Mouse (Mus musculus) embryonic facial prominence, embryonic 11.5 days (tissue): ENCODE measurements at regions not wholly inside any gene's neighbourhood (a gene's known extent, or its start where the extent isn't known, plus 50 kb on each side); places are given as distances from the start of the nearest gene placed in this dataset.

Source experiments
- ATAC-seq: fragments of 200-750 bp; cut with Nextera tagmentation; replicated peaks from 2 replicates; pipeline ENCODE4 v1.8.0; 2017; ENCODE audit warnings: low read depth; ENCODE audit not compliant: insufficient number of reproducible peaks, low FRiP score, low TSS enrichment
- DNase-seq: peaks from one replicate; pipeline ENCODE4 v3.0.0-alpha.2; 2015; ENCODE audit warnings: low spot score
- H3K27ac ChIP-seq: fragments of 300-500 bp; sonication (generic); replicated peaks from 2 replicates; pipeline ENCODE4 v1.5.1; 2014; ENCODE audit warnings: mild to moderate bottlenecking, low read depth, low read length, control low read depth
- H3K27me3 ChIP-seq: fragments of 300-500 bp; sonication (generic); 2 replicates; pipeline ENCODE4 v1.6.1; 2014; ENCODE audit warnings: mild to moderate bottlenecking, low read length, moderate library complexity, mixed read lengths; ENCODE audit not compliant: control insufficient read depth, insufficient read depth
- H3K36me3 ChIP-seq: fragments of 300-500 bp; sonication (generic); replicated peaks from 2 replicates; pipeline ENCODE4 v1.6.1; 2014; ENCODE audit warnings: low read depth, mild to moderate bottlenecking, low read length, moderate library complexity, mixed read lengths; ENCODE audit not compliant: control insufficient read depth, insufficient read depth
- H3K4me1 ChIP-seq: fragments of 300-500 bp; sonication (generic); 2 replicates; pipeline ENCODE4 v1.6.1; 2014; ENCODE audit warnings: low read length, mixed read lengths; ENCODE audit not compliant: control insufficient read depth, insufficient read depth
- H3K4me2 ChIP-seq: fragments of 300-500 bp; sonication (generic); 2 replicates; pipeline ENCODE4 v1.6.1; 2014; ENCODE audit warnings: low read depth, mild to moderate bottlenecking, control low read depth, low read length, moderate library complexity
- H3K4me3 ChIP-seq: fragments of 300-500 bp; sonication (generic); 2 replicates; pipeline ENCODE4 v1.5.1; 2014; ENCODE audit warnings: low read depth, low read length, control low read depth
- H3K9ac ChIP-seq: fragments of 300-500 bp; sonication (generic); replicated peaks from 2 replicates; pipeline ENCODE4 v1.6.1; 2014; ENCODE audit warnings: mild to moderate bottlenecking, control low read depth, low read length
- H3K9me3 ChIP-seq: fragments of 300-500 bp; sonication (generic); replicated peaks from 2 replicates; pipeline ENCODE4 v1.6.1; 2016; ENCODE audit warnings: mild to moderate bottlenecking, low read length, inconsistent platforms, mixed read lengths; ENCODE audit not compliant: control insufficient read depth
- WGBS: fragments of 180-500 bp; shearing (Covaris S2); extraction: QIAGEN DNeasy Blood & Tissue Kit; methylation state at CpG from one replicate; pipeline ENCODE4 v1.1.7; 2014; 5-methylcytosine and 5-hydroxymethylcytosine counted together

DNA sequence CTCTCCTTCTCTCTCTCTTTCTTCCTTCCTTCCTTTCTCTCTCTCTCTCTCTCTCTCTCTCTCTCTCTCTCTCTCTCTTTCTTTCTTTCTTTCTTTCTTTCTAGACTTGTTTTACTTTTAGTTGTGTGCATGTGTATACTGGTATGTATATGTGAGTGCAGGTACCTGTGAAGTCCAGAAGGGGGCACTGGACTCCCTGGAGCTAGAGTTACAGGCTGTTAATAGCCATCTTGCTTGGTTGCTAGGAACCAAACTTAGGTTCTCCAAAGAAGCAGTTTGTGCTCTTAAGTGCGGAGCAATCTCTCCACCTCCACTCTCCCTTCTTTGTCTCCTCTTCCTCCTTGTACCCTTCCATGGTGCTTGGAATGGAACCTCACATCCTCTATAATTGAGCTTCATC is 77.2 kb downstream of the Gm10604 start:
- H3K27ac ChIP-seq, result no peak overlapping the region
- H3K4me3 ChIP-seq, result no peak overlapping the region
- 93% methylated on average over 1 of the region's 1 CpGs for WGBS
- H3K27me3 ChIP-seq, result no peaks in the 10 kb centered on the region
- DNase-seq (no peak), ATAC-seq (no peak)
- H3K9ac ChIP-seq, result no peak overlapping the region
- no peaks in the 10 kb centered on the region for H3K36me3 ChIP-seq
- H3K4me2 ChIP-seq, result no peak overlapping the region
- no peaks in the 10 kb centered on the region for H3K9me3 ChIP-seq
- no peaks in the 10 kb centered on the region for H3K4me1 ChIP-seq

DNA sequence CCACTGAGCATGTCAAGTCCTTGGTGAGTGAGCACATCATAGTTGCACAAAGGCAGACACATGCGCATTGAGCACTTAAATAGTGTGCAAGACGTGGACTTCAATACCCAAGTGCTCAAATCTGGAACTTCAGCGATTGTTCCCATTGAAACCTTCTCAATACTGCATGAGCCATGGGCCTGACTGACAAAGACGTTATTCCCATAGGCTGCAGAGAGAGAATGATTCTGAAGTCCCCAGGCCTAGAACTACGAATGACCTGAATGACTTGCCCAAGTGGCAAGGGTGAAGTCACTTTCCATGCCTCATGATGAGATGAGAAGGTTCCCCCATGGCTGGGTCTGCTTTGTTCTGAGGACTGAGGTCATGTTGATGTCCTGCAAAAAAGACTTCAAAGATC is 77.7 kb downstream of the Gm10604 start:
- no peak for DNase-seq
- Histone ChIP-seq H3K27ac (no peak overlapping the region), H3K4me3 (no peak overlapping the region), H3K4me1 (no peaks in the 10 kb centered on the region), H3K36me3 (no peaks in the 10 kb centered on the region), H3K4me2 (no peak overlapping the region), H3K9me3 (no peaks in the 10 kb centered on the region), H3K27me3 (no peaks in the 10 kb centered on the region), H3K9ac (no peak overlapping the region)
- WGBS, result 94% methylated on average over 5 of the region's 5 CpGs
- ATAC-seq, result no peak

DNA sequence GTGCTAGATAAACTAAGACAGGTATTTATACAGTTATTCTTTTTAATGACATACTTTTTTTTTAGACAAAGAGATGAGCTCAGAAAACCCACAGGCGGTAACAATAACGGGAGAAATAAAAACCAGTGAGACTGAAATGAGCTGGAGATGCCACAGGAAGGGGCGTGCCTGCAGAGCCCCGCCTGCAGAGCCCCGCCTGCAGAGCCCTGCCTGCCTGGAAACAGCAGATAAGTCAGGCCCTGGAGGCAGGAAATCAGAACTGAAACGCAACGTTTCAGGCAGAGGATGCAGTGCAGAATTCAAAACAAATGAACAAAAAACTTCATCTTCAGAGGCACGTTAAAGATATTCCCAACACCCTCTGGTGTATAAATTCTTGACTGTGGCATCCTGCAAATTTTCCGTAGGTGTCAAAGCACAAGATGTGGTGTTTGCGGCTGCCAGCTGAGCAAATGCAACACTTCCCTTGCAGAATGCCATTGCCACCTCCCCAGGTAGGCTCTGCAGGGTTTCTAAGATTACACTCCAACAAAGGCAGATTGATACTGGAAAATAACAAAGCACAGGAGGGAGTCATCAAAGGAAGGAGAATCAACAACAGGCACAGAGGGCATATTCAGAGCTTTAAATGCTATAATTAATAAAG is 81.0 kb downstream of the Gm10604 start:
- WGBS, result 6% methylated on average over 10 of the region's 10 CpGs
- no peak; the same call in 1 of the 2 replicates for ATAC-seq
- H3K27me3 ChIP-seq, result no peaks in the 10 kb centered on the region
- H3K4me1 ChIP-seq, result no peaks in the 10 kb centered on the region
- H3K9me3 ChIP-seq, result no peaks in the 10 kb centered on the region
- no peak overlapping the region for H3K27ac ChIP-seq
- H3K9ac ChIP-seq, result no peak overlapping the region
- no peak overlapping the region for H3K4me2 ChIP-seq
- H3K36me3 ChIP-seq, result no peaks in the 10 kb centered on the region
- DNase-seq, result peak; percentile 60
- H3K4me3 ChIP-seq, result no peak overlapping the region

DNA sequence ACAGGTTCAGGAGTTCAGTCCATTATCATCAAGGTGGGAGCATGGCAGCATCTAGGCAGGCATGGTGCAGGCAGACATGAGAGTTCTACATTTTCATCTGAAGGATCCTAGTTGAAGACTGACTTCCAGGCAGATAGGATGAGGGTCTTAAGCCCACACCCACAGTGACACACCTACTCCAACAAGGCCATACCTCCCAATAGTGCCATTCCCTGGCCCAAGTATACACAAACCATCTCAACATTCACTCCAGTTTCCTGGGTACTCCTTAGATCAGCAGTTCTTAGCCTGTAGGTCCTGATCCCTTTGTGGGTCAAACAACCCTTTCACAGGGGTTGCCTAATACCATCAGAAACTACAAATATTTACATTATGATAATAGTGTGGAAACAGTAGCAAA is 83.8 kb downstream of the Gm10604 start:
- H3K4me1 ChIP-seq, result no peaks in the 10 kb centered on the region
- DNase-seq (no peak), ATAC-seq (no peak)
- no peak overlapping the region for H3K9ac ChIP-seq
- H3K4me2 ChIP-seq, result no peak overlapping the region
- H3K27ac ChIP-seq, result no peak overlapping the region
- H3K4me3 ChIP-seq, result no peak overlapping the region
- no peaks in the 10 kb centered on the region for H3K36me3 ChIP-seq
- H3K9me3 ChIP-seq, result no peaks in the 10 kb centered on the region
- no peaks in the 10 kb centered on the region for H3K27me3 ChIP-seq

DNA sequence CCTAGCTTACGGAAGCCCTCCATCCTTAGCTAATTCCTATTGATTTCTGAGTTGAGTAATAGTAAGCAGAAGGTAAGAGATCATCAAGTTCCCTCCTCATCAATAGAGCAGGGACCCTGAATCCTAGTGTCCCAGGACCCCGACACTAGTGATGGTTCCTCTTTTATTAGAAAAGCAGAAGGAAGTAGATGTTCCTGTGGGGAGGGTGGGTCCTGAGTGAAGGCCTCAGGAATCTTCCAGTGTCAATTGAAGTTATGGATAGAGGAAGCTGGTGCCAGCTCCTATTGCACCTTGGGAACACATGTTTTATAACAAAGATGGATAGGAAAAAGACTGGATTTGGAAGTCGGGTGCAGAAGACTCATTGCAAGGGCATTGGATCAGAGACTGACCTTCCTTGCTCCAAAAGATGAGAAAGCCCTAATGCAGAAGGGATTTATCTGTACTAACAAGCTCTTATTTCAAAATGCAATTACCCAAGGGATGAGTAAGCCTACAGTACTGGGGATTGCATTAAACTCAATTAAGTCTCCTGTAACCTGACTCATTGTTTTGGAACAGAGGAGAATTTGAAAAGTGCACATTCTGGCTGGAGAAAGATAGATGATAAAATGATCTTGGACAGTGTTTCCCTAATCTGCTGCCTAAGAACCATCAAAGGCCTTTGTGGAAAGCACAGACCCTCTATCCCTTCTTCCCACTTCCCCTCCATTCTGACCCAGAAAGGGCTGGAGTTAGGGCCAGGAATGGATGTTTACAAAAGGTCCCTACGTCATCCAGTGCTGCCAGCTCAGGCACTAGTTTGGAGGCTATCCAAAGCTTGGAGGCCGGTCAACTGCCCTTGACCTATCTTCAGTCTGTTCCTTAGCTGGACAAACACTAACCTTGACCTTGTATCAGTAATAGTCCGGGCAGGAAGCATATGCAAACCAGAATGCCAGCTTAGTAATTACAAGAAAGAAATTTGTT is 84.9 kb downstream of the Gm10604 start:
- no peak overlapping the region for H3K4me3 ChIP-seq
- H3K9me3 ChIP-seq, result no peaks in the 10 kb centered on the region
- H3K4me1 ChIP-seq, result no peaks in the 10 kb centered on the region
- H3K27ac ChIP-seq, result no peak overlapping the region
- H3K4me2 ChIP-seq, result no peak overlapping the region
- WGBS, result 83% methylated on average over 6 of the region's 6 CpGs
- H3K36me3 ChIP-seq, result no peaks in the 10 kb centered on the region
- ATAC-seq (no peak), DNase-seq (no peak)
- H3K9ac ChIP-seq, result no peak overlapping the region
- H3K27me3 ChIP-seq, result no peaks in the 10 kb centered on the region

DNA sequence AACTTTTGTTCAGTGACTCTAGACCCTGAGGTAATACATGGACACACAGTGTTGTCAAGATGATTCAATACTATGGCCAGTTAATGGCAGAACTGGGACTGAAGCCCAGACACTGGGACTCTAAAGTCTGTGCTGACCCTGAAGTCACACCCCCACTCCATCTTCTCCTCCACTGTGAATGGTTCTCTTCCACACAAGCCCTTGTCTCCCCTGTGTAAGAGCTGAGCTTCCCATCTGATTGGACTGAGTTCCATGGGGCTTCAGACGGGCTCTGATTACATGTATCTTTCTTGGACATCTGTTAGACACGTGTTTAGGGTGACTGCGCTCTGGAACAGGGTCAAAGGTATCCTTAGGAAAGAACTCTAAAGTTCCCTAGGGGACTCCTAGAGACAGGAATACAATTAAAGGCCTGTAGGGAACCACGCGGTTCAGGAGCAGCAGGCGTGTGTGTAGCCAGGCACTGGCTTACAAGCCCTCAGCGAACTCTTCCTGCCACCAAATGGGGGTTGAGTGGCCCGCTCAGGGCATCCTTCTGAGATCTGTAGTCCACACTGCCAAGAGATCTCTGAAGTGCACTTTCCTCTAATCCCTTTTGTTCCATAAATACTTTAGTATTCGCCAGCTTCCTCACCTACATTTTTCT is 87.4 kb downstream of the Gm10604 start:
- Histone ChIP-seq H3K9ac (no peak overlapping the region), H3K9me3 (no peaks in the 10 kb centered on the region), H3K27ac (no peak overlapping the region), H3K36me3 (no peaks in the 10 kb centered on the region), H3K4me2 (no peak overlapping the region), H3K27me3 (no peaks in the 10 kb centered on the region), H3K4me1 (no peaks in the 10 kb centered on the region), H3K4me3 (no peak overlapping the region)
- DNase-seq (no peak), ATAC-seq (peak; percentile 65)
- 41% methylated on average over 9 of the region's 9 CpGs for WGBS

DNA sequence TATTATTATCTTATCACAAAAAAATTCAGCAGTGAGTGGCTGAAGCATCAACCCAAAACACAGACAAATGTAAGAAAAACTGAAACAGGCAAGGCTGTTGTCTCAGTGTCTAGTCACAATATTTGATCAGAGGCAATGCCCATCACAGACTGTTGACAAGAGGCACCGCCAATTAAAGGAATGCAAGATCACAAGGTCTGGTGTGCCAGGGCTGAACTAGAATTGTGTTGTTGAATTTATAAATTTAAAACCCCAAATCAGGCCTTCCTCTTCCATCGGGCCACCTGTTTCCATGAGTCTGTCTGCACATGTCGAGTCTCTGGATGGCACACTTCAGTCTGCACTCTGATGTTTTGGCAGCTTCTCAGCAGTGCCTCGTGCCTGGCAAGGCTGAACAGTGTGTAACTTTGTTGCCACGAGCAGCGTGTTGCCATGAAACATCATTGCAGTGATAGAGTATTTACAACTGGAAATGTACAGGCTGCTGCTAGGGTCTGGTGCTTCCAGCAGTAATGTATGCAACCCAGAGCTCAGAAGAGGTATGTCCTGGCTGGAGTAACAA is 91.9 kb downstream of the Gm10604 start:
- ATAC-seq, result no peak
- 79% methylated on average over 6 of the region's 6 CpGs for WGBS

More for the DNA sequence above, 91.9 kb downstream of the Gm10604 start:
- no peak overlapping the region for H3K9ac ChIP-seq
- H3K4me1 ChIP-seq, result no peaks in the 10 kb centered on the region
- no peak for DNase-seq
- H3K4me2 ChIP-seq, result no peak overlapping the region
- no peak overlapping the region for H3K4me3 ChIP-seq
- no peak overlapping the region for H3K27ac ChIP-seq
- H3K36me3 ChIP-seq, result no peaks in the 10 kb centered on the region
- no peaks in the 10 kb centered on the region for H3K9me3 ChIP-seq
- H3K27me3 ChIP-seq, result no peaks in the 10 kb centered on the region
